Mouse (Mus musculus) testis, adult 2 months (tissue): ENCODE measurements around the gene Man2b2. TPM values are rescaled to one million over a fixed set of nuclear protein-coding genes. Genes with fewer than 3 reads are reported as not detected.
A peak's percentile ranks its signal among the peaks of the same experiment; 100 is the strongest.

Experiments
- H3K27ac ChIP-seq: fragments of 200-500 bp; 2 replicates; pipeline ENCODE4 v1.5.1; 2012; ENCODE audit warnings: low read depth, low read length; ENCODE audit not compliant: control insufficient read depth, insufficient read depth
- H3K27me3 ChIP-seq: fragments of 200-500 bp; 2 replicates; pipeline ENCODE4 v1.6.1; 2012; ENCODE audit warnings: mild to moderate bottlenecking, low read length, moderate library complexity; ENCODE audit not compliant: control insufficient read depth, insufficient read depth
- H3K36me3 ChIP-seq: fragments of 200-500 bp; 2 replicates; pipeline ENCODE4 v1.6.1; 2012; ENCODE audit warnings: mild to moderate bottlenecking, low read length; ENCODE audit not compliant: control insufficient read depth, insufficient read depth
- H3K4me1 ChIP-seq: fragments of 200-500 bp; 2 replicates; pipeline ENCODE4 v1.6.1; 2012; ENCODE audit warnings: low read length; ENCODE audit not compliant: control insufficient read depth, insufficient read depth
- H3K4me3 ChIP-seq: fragments of 200-500 bp; 2 replicates; pipeline ENCODE4 v1.5.1; 2012; ENCODE audit warnings: low read depth, mild to moderate bottlenecking, low read length, moderate library complexity, mixed read lengths; ENCODE audit not compliant: control insufficient read depth
- CTCF ChIP-seq: fragments of 200-500 bp; IDR thresholded peaks from 2 replicates; pipeline ENCODE4 v1.5.1; 2012; ENCODE audit warnings: low read depth, mild to moderate bottlenecking, inconsistent platforms, low read length, moderate library complexity; ENCODE audit not compliant: control insufficient read depth, insufficient read depth, insufficient replicate concordance
- POLR2A ChIP-seq: fragments of 200-500 bp; IDR thresholded peaks from 2 replicates; pipeline ENCODE4 v1.6.1; 2012; ENCODE audit warnings: low read depth, mild to moderate bottlenecking, inconsistent platforms, low read length, moderate library complexity; ENCODE audit not compliant: control insufficient read depth
- polyA plus RNA-seq: library from polyadenylated mRNA; depleted of rRNA; stranded (reverse); fragments of >200 nt; gene quantifications from 2 replicates; pipeline ENCODE4 v1.2.3, GENCODE M21; 2012; rRNA removed

Man2b2 gene
- 181 and 185 TPM in 2 replicates for polyA plus RNA-seq

GRCm38 (mm10) chr5:36829913-36830879 is at the start of gene Man2b2:
Man2b2 (minus strand) TSS chr5:36830653.
- H3K4me1 ChIP-seq, result peaks cover 16% of the 10 kb centered on the region
- H3K27me3 ChIP-seq, result no peaks in the 10 kb centered on the region
- H3K36me3 ChIP-seq, result no peaks in the 10 kb centered on the region
- 0 out of 2 replicates have a peak within 1 kb of the TSS, but pooled peaks have one; percentile 35 for H3K27ac ChIP-seq
- peak within 1 kb of the TSS; percentile 88 for H3K4me3 ChIP-seq
- TF ChIP-seq CTCF, result peak; percentile 98
- TF ChIP-seq POLR2A, result peak; percentile 22

- H3K4me1 ChIP-seq, result peaks cover 4% of the 10 kb centered on the region; the same call in 1 of the 2 replicates
- no peaks in the 10 kb centered on the region for H3K36me3 ChIP-seq
- no peaks in the 10 kb centered on the region for H3K27me3 ChIP-seq
Observed at GRCm38 (mm10) chr5:36878801-36879200, 48.3 kb upstream of the Man2b2 start.

GRCm38 (mm10) chr5:36877641-36878040 is 47.2 kb upstream of the Man2b2 start:
- Histone ChIP-seq H3K4me3 (no peak overlapping the region), H3K27me3 (no peaks in the 10 kb centered on the region)
- TF ChIP-seq POLR2A (no peak), CTCF (no peak)

More at GRCm38 (mm10) chr5:36878801-36879200, 48.3 kb upstream of the Man2b2 start:
- Histone ChIP-seq H3K27ac (no peak overlapping the region), H3K4me3 (no peak overlapping the region)
- no peak for TF ChIP-seq CTCF

GRCm38 (mm10) chr5:36876777-36877396 is 46.4 kb upstream of the Man2b2 start:
- TF ChIP-seq POLR2A (no peak), CTCF (no peak)
- Histone ChIP-seq H3K27me3 (no peaks in the 10 kb centered on the region), H3K4me1 (peaks cover 4% of the 10 kb centered on the region; the same call in 1 of the 2 replicates), H3K36me3 (no peaks in the 10 kb centered on the region), H3K27ac (no peak overlapping the region), H3K4me3 (no peak overlapping the region; the same call in 1 of the 2 replicates)

More at GRCm38 (mm10) chr5:36877641-36878040, 47.2 kb upstream of the Man2b2 start:
- Histone ChIP-seq H3K27ac (no peak overlapping the region), H3K4me1 (peaks cover 4% of the 10 kb centered on the region; the same call in 1 of the 2 replicates), H3K36me3 (no peaks in the 10 kb centered on the region)

- H3K4me3 ChIP-seq, result no peak overlapping the region; the same call in 1 of the 2 replicates
- no peak for TF ChIP-seq POLR2A
- TF ChIP-seq CTCF, result no peak
- H3K36me3 ChIP-seq, result no peaks in the 10 kb centered on the region
- peaks cover 4% of the 10 kb centered on the region; the same call in 1 of the 2 replicates for H3K4me1 ChIP-seq
- H3K27ac ChIP-seq, result no peak overlapping the region
- H3K27me3 ChIP-seq, result no peaks in the 10 kb centered on the region
Observed at GRCm38 (mm10) chr5:36875956-36876355, 45.5 kb upstream of the Man2b2 start.

- H3K4me1 ChIP-seq, result peaks cover 27% of the 10 kb centered on the region
- peak overlapping the region; percentile 15 for H3K4me3 ChIP-seq
- no peak overlapping the region for H3K27ac ChIP-seq
- TF ChIP-seq POLR2A, result no peak
- TF ChIP-seq CTCF, result no peak
- peaks cover 3% of the 10 kb centered on the region; the same call in 1 of the 2 replicates for H3K27me3 ChIP-seq
- H3K36me3 ChIP-seq, result no peaks in the 10 kb centered on the region
Observed at GRCm38 (mm10) chr5:36870916-36871315, 40.5 kb upstream of the Man2b2 start.
